Mouse (Mus musculus) liver, postnatal 0 days (tissue): ENCODE results near the gene Syncrip.

Experiments used
- CTCF ChIP-seq: sonication (generic); IDR thresholded peaks from 2 replicates; pipeline ENCODE4 v1.5.1; 2016; ENCODE audit warnings: antibody characterized with exemption, low read depth
- EP300 ChIP-seq: IDR thresholded peaks from 2 replicates; pipeline ENCODE4 v1.6.1; 2016; ENCODE audit warnings: antibody characterized with exemption, low read depth, mild to moderate bottlenecking

DNA sequence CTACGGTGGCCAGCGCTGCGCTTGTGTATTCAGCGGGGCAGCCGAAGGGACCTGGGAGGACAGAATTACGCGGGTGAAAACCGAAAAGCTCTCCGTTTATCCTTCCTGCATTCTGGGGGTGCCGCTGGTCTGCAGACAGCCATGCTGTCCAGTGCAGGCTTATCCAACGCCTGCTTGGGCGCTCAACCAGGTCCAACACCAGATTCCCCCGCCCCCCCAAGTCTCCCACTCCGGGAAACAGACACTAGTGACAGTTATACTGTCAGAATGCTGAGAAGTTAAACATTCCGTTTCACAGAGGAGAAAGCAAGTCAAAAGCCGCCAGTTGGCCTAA, 40.9 kb upstream of the Syncrip start:
- no peak for TF ChIP-seq CTCF
- TF ChIP-seq EP300: no peak
